Mouse (Mus musculus) testis, adult 2 months (tissue): ENCODE measurements around the gene Bphl.

Source experiments
- CTCF ChIP-seq: fragments of 200-500 bp; IDR thresholded peaks from 2 replicates; pipeline ENCODE4 v1.5.1; 2012; ENCODE audit warnings: low read depth, mild to moderate bottlenecking, inconsistent platforms, low read length, moderate library complexity; ENCODE audit not compliant: control insufficient read depth, insufficient read depth, insufficient replicate concordance
- POLR2A ChIP-seq: fragments of 200-500 bp; IDR thresholded peaks from 2 replicates; pipeline ENCODE4 v1.6.1; 2012; ENCODE audit warnings: low read depth, mild to moderate bottlenecking, inconsistent platforms, low read length, moderate library complexity; ENCODE audit not compliant: control insufficient read depth

- TF ChIP-seq CTCF: no peak
- no peak for TF ChIP-seq POLR2A
Observed at GRCm38 (mm10) chr13:33995197-33995596, 42.2 kb upstream of the Bphl start.
